In genomic region chr4:152410961-152411360, GRCm38 (mm10) we compare ENCODE assay signal across 23 mouse cellular contexts.
DNase-seq lines count a peak whose midpoint lies in the region; ATAC-seq and TF ChIP-seq lines count a peak whose summit lies in the region.
"Had no signal": no experiment of that assay in that cellular context is flagged by ENCODE, and none has a peak within 500 bp of the region (broad histone marks: within the 10 kb centered on the region; RNA-seq: fewer than 3 reads in every experiment).

No protein-coding gene starts in this region.

- no peak overlapping the region for H3K27ac ChIP-seq in heart, embryonic 13.5 days (replicated peaks)
- H3K27ac ChIP-seq in forebrain, postnatal 0 days (ENCODE audit: low read depth, low read length): no peak overlapping the region
- H3K27ac ChIP-seq: embryonic facial prominence, embryonic 10.5 days; hindbrain, embryonic 12.5 days; kidney, embryonic 15.5 days; limb, embryonic 15.5 days; liver, embryonic 14.5 days; midbrain, embryonic 12.5 days had no signal

- 61% methylated on average over 13 of the region's 13 CpGs for WGBS in heart, embryonic 13.5 days
- WGBS in forebrain, postnatal 0 days: 84% methylated on average over 13 of the region's 13 CpGs

- peaks cover 17% of the 10 kb centered on the region for H3K4me1 ChIP-seq in heart, embryonic 13.5 days
- H3K4me1 ChIP-seq in forebrain, postnatal 0 days (ENCODE audit: insufficient read depth): peaks cover 7% of the 10 kb centered on the region
- H3K4me1 ChIP-seq: kidney, embryonic 15.5 days; limb, embryonic 15.5 days had no signal

- no peak for TF ChIP-seq CTCF in C2C12 (IDR thresholded peaks at IDR 0.05; ENCODE audit: control insufficient read depth, insufficient read depth, insufficient read length)
- no peak for TF ChIP-seq CTCF in forebrain, postnatal 0 days (IDR thresholded peaks at IDR 0.05; ENCODE audit: low read depth)

- no peak for DNase-seq in heart, adult 11 months
- peak; percentile 76 for DNase-seq in 3T3-L1 (ENCODE audit: low read depth, low spot score)
- peak; percentile 78 for DNase-seq in brain, adult 2 months (ENCODE audit: low read depth, low spot score)
- no peak for DNase-seq in forebrain, postnatal 0 days
- no peak for DNase-seq in gastrocnemius, adult 8-10 months (ENCODE audit: low spot score in 2 of 2)
- no peak for DNase-seq in right cerebral cortex, postnatal 4 days
- DNase-seq: cerebellum, adult 11 months; cerebellum, adult 9-11 months; gastrocnemius, postnatal 10 days; kidney, adult 11 months; kidney, postnatal 36 days; left cerebral cortex, postnatal 4 days; lung, embryonic 14.5 days; spleen, adult 18-20 months; thymus, postnatal 25 days had no signal

- no peaks in the 10 kb centered on the region for H3K79me3 ChIP-seq in C2C12 (ENCODE audit: low read depth)

- H3K9ac ChIP-seq in heart, embryonic 13.5 days: peak overlapping the region; percentile 35; the same call in 1 of the 2 replicates
- no peak overlapping the region for H3K9ac ChIP-seq in forebrain, postnatal 0 days
- H3K9ac ChIP-seq: hindbrain, embryonic 12.5 days; kidney, embryonic 15.5 days; limb, embryonic 15.5 days; liver, embryonic 14.5 days; lung, embryonic 14.5 days; midbrain, embryonic 12.5 days had no signal

- H3K4me2 ChIP-seq in heart, embryonic 13.5 days: no peak overlapping the region
- no peak overlapping the region for H3K4me2 ChIP-seq in forebrain, postnatal 0 days (ENCODE audit: low read depth)
- H3K4me2 ChIP-seq: hindbrain, embryonic 12.5 days; kidney, embryonic 15.5 days; limb, embryonic 15.5 days; lung, embryonic 14.5 days; midbrain, embryonic 12.5 days had no signal

- H3K79me2 ChIP-seq in C2C12 (ENCODE audit: control insufficient read depth, insufficient read depth): no peaks in the 10 kb centered on the region

- ATAC-seq in heart, embryonic 13.5 days (ENCODE audit: extremely low read depth, insufficient number of reproducible peaks, low FRiP score, low TSS enrichment): no peak
- no peak for ATAC-seq in forebrain, postnatal 0 days

- H3K4me3 ChIP-seq in heart, embryonic 13.5 days: no peak overlapping the region
- H3K4me3 ChIP-seq in C2C12 (ENCODE audit: insufficient read depth, poor library complexity, severe bottlenecking): no peak overlapping the region
- no peak overlapping the region for H3K4me3 ChIP-seq in forebrain, postnatal 0 days (ENCODE audit: low read depth, low read length)
- H3K4me3 ChIP-seq: embryonic facial prominence, embryonic 10.5 days; hindbrain, embryonic 12.5 days; kidney, embryonic 15.5 days; limb, embryonic 15.5 days; midbrain, embryonic 12.5 days had no signal

- no peaks in the 10 kb centered on the region for H3K9me3 ChIP-seq in heart, embryonic 13.5 days
- no peaks in the 10 kb centered on the region for H3K9me3 ChIP-seq in forebrain, postnatal 0 days (ENCODE audit: low read length)
- H3K9me3 ChIP-seq: embryonic facial prominence, embryonic 10.5 days; hindbrain, embryonic 12.5 days; kidney, embryonic 15.5 days; limb, embryonic 15.5 days; midbrain, embryonic 12.5 days had no signal

- H3ac ChIP-seq in C2C12 (ENCODE audit: control insufficient read depth, insufficient read length, low read depth): no peak overlapping the region

- H3K36me3 ChIP-seq in heart, embryonic 13.5 days: no peaks in the 10 kb centered on the region
- H3K36me3 ChIP-seq in C2C12 (ENCODE audit: control insufficient read depth, insufficient read depth): no peaks in the 10 kb centered on the region
- H3K36me3 ChIP-seq in forebrain, postnatal 0 days (ENCODE audit: insufficient read depth): no peaks in the 10 kb centered on the region
- H3K36me3 ChIP-seq: embryonic facial prominence, embryonic 10.5 days; hindbrain, embryonic 12.5 days; kidney, embryonic 15.5 days; limb, embryonic 15.5 days; midbrain, embryonic 12.5 days had no signal

- H3K27me3 ChIP-seq in heart, embryonic 13.5 days (replicated peaks): no peaks in the 10 kb centered on the region; the same call in 1 of the 2 replicates
- H3K27me3 ChIP-seq in C2C12 (ENCODE audit: control insufficient read depth, insufficient read depth, insufficient read length): peaks cover 34% of the 10 kb centered on the region
- no peaks in the 10 kb centered on the region for H3K27me3 ChIP-seq in forebrain, postnatal 0 days (ENCODE audit: insufficient read depth, low read length)
- H3K27me3 ChIP-seq: hindbrain, embryonic 12.5 days; kidney, embryonic 15.5 days; limb, embryonic 15.5 days had no signal

TF ChIP-seq in C2C12, 6 proteins besides CTCF, POLR2A, EP300 and RAD21:
- TF ChIP-seq FOSL1 (IDR thresholded peaks at IDR 0.05; ENCODE audit: insufficient read depth, low read length, poor library complexity, severe bottlenecking) (peak; percentile 16), CEBPB (IDR thresholded peaks at IDR 0.05; ENCODE audit: low read depth) (peak; percentile 59), MYOD1 (IDR thresholded peaks at IDR 0.05; ENCODE audit: control insufficient read depth, insufficient read length, low read depth) (no peak), USF1 (IDR thresholded peaks at IDR 0.05; ENCODE audit: low read depth) (peak; percentile 77), MAX (IDR thresholded peaks at IDR 0.05) (peak; percentile 93)

Comparison
In these comparisons a context has a peak if more than half of its experiments do, and no peak if none do; other contexts are left out.
1. DNase-seq: peak in 3T3-L1 (single experiment) and brain, adult 2 months (single experiment); none in heart, adult 11 months (single experiment), forebrain, postnatal 0 days (single experiment), gastrocnemius, adult 8-10 months (0 of 2) and right cerebral cortex, postnatal 4 days (single experiment).